Mouse (Mus musculus) MEL (cell line): ENCODE results near the gene Fam171a2. TPM values are rescaled to one million over a fixed set of nuclear protein-coding genes. Genes with fewer than 3 reads are reported as not detected.

Experiments used
- DNase-seq: peaks from one replicate; pipeline ENCODE4 v3.0.0; 2011; ENCODE audit warnings: low read depth, low spot score
- H3K27ac ChIP-seq: 2 replicates; pipeline ENCODE4 v1.5.1; 2012; ENCODE audit warnings: low read depth, mild to moderate bottlenecking, control low read depth, low read length, moderate library complexity; ENCODE audit not compliant: control insufficient read depth
- H3K27me3 ChIP-seq, 2 experiments: fragments of 150-350 bp in 1 of 2; sonication (generic) in 1 of 2; 2 replicates each; pipeline ENCODE4 v1.6.1; 2012; ENCODE audit warnings: low read length in 2 of 2, mild to moderate bottlenecking in 2 of 2, improper control_type of control experiment in 1 of 2, moderate library complexity in 1 of 2; ENCODE audit not compliant: insufficient read depth in 2 of 2, control insufficient read depth in 1 of 2
- H3K36me3 ChIP-seq, 2 experiments: 2 replicates each; pipeline ENCODE4 v1.6.1; 2012 to 2014; ENCODE audit warnings: low read length in 2 of 2, improper control_type of control experiment in 1 of 2, inconsistent platforms in 1 of 2, mild to moderate bottlenecking in 1 of 2; ENCODE audit not compliant: insufficient read depth in 2 of 2, control insufficient read depth in 1 of 2
- H3K4me1 ChIP-seq, 2 experiments: fragments of 150-350 bp in 1 of 2; sonication (generic) in 1 of 2; 2 replicates each; pipeline ENCODE4 v1.6.1; 2012; ENCODE audit warnings: low read length in 2 of 2, improper control_type of control experiment in 1 of 2, mild to moderate bottlenecking in 1 of 2; ENCODE audit not compliant: insufficient read depth in 2 of 2, control insufficient read depth in 1 of 2
- H3K4me3 ChIP-seq, 2 experiments: fragments of 150-350 bp in 1 of 2; sonication (generic) in 1 of 2; 2 replicates each; pipeline ENCODE4 v1.5.1; 2012; ENCODE audit warnings: low read depth in 2 of 2, low read length in 2 of 2, mild to moderate bottlenecking in 2 of 2, moderate library complexity in 2 of 2, control low read depth in 1 of 2, improper control_type of control experiment in 1 of 2; ENCODE audit not compliant: control insufficient read depth in 1 of 2, insufficient read depth in 1 of 2
- H3K79me2 ChIP-seq: 2 replicates; pipeline ENCODE4 v1.6.1; 2012; ENCODE audit warnings: mild to moderate bottlenecking, low read length, moderate library complexity; ENCODE audit not compliant: control insufficient read depth, poor library complexity, insufficient read depth
- H3K9ac ChIP-seq: 2 replicates; pipeline ENCODE4 v1.6.1; 2012; ENCODE audit warnings: low read depth, mild to moderate bottlenecking, control low read depth, low read length, moderate library complexity; ENCODE audit not compliant: control insufficient read depth, poor library complexity, severe bottlenecking
- H3K9me3 ChIP-seq: fragments of 150-350 bp; sonication (generic); replicated peaks from 2 replicates; pipeline ENCODE4 v1.6.1; 2012; ENCODE audit warnings: mild to moderate bottlenecking, low read length, improper control_type of control experiment, moderate library complexity; ENCODE audit not compliant: insufficient read depth
- CTCF ChIP-seq, 3 experiments: IDR thresholded peaks in 2 of 3; conservative IDR thresholded peaks in 1 of 3; 2 replicates each; pipeline ENCODE4 v1.5.1; 2011 to 2012; ENCODE audit warnings: low read length in 3 of 3, low read depth in 2 of 3, mild to moderate bottlenecking in 2 of 3, improper control_type of control experiment in 1 of 3, inconsistent platforms in 1 of 3, mixed read lengths in 1 of 3, moderate library complexity in 1 of 3; ENCODE audit not compliant: control insufficient read depth in 1 of 3, insufficient read depth in 1 of 3, poor library complexity in 1 of 3, severe bottlenecking in 1 of 3
- ELF1 ChIP-seq: IDR thresholded peaks from 2 replicates; pipeline ENCODE4 v1.6.1; 2014; ENCODE audit warnings: low read depth, mild to moderate bottlenecking, inconsistent platforms, low read length, improper control_type of control experiment, moderate library complexity
- EP300 ChIP-seq, 2 experiments: IDR thresholded peaks; 2 replicates each; pipeline ENCODE4 v1.6.1; 2011; ENCODE audit warnings: improper control_type of control experiment in 2 of 2, low read length in 2 of 2, low read depth in 1 of 2, mild to moderate bottlenecking in 1 of 2
- ETS1 ChIP-seq: IDR thresholded peaks from 2 replicates; pipeline ENCODE4 v1.6.1; 2012; ENCODE audit warnings: low read depth, mild to moderate bottlenecking, inconsistent platforms, low read length, improper control_type of control experiment, moderate library complexity
- GATA1 ChIP-seq: IDR thresholded peaks from 2 replicates; pipeline ENCODE4 v1.6.1; 2011; ENCODE audit warnings: low read depth, low read length, improper control_type of control experiment
- HCFC1 ChIP-seq: IDR thresholded peaks from 2 replicates; pipeline ENCODE4 v1.6.1; 2012; ENCODE audit warnings: low read depth, mild to moderate bottlenecking, inconsistent platforms, low read length, improper control_type of control experiment, moderate library complexity
- JUND ChIP-seq: IDR thresholded peaks from 2 replicates; pipeline ENCODE4 v1.6.1; 2011; ENCODE audit warnings: low read depth, mild to moderate bottlenecking, improper control_type of control experiment, low read length
- MAFK ChIP-seq: IDR thresholded peaks from 2 replicates; pipeline ENCODE4 v1.6.1; 2011; ENCODE audit warnings: low read depth, mild to moderate bottlenecking, low read length, improper control_type of control experiment, borderline replicate concordance
- MAX ChIP-seq: IDR thresholded peaks from 2 replicates; pipeline ENCODE4 v1.6.1; 2011; ENCODE audit warnings: low read length, improper control_type of control experiment
- MAZ ChIP-seq: IDR thresholded peaks from 2 replicates; pipeline ENCODE4 v1.6.1; 2012; ENCODE audit warnings: low read depth, mild to moderate bottlenecking, inconsistent platforms, low read length, improper control_type of control experiment
- MXI1 ChIP-seq: IDR thresholded peaks from 2 replicates; pipeline ENCODE4 v1.6.1; 2011; ENCODE audit warnings: mild to moderate bottlenecking, low read depth, low read length, improper control_type of control experiment
- MYB ChIP-seq: IDR thresholded peaks from 2 replicates; pipeline ENCODE4 v1.6.1; 2011; ENCODE audit warnings: mild to moderate bottlenecking, low read depth, low read length, improper control_type of control experiment
- MYC ChIP-seq: IDR thresholded peaks from 2 replicates; pipeline ENCODE4 v1.6.1; 2011; ENCODE audit warnings: low read depth, mild to moderate bottlenecking, low read length, improper control_type of control experiment, moderate library complexity
- NELFE ChIP-seq: IDR thresholded peaks from 2 replicates; pipeline ENCODE4 v1.6.1; 2011; ENCODE audit warnings: low read depth, low read length, improper control_type of control experiment
- NRF1 ChIP-seq: IDR thresholded peaks from 2 replicates; pipeline ENCODE4 v1.6.1; 2014; ENCODE audit warnings: low read depth, mild to moderate bottlenecking, inconsistent platforms, low read length, improper control_type of control experiment, moderate library complexity; ENCODE audit not compliant: poor library complexity, insufficient read depth, severe bottlenecking
- RAD21 ChIP-seq: IDR thresholded peaks from 2 replicates; pipeline ENCODE4 v1.6.1; 2011; ENCODE audit warnings: mild to moderate bottlenecking, low read depth, low read length, improper control_type of control experiment
- SIN3A ChIP-seq: IDR thresholded peaks from 2 replicates; pipeline ENCODE4 v1.6.1; 2012; ENCODE audit warnings: low read length, improper control_type of control experiment, inconsistent platforms
- UBTF ChIP-seq: IDR thresholded peaks from 2 replicates; pipeline ENCODE4 v1.6.1; 2012; ENCODE audit warnings: low read depth, mild to moderate bottlenecking, inconsistent platforms, low read length, improper control_type of control experiment, moderate library complexity, borderline replicate concordance; ENCODE audit not compliant: insufficient read depth
- USF1 ChIP-seq: IDR thresholded peaks from 2 replicates; pipeline ENCODE4 v1.6.1; 2014; ENCODE audit warnings: low read depth, mild to moderate bottlenecking, inconsistent platforms, low read length, improper control_type of control experiment, moderate library complexity
- ZC3H11A ChIP-seq: IDR thresholded peaks from 2 replicates; pipeline ENCODE4 v1.6.1; 2012; ENCODE audit warnings: low read depth, mild to moderate bottlenecking, inconsistent platforms, low read length, improper control_type of control experiment
- ZKSCAN1 ChIP-seq: IDR thresholded peaks from 2 replicates; pipeline ENCODE4 v1.6.1; 2012; ENCODE audit warnings: low read depth, mild to moderate bottlenecking, inconsistent platforms, low read length, improper control_type of control experiment, moderate library complexity
- ZNF384 ChIP-seq: IDR thresholded peaks from 2 replicates; pipeline ENCODE4 v1.6.1; 2012; ENCODE audit warnings: low read depth, mild to moderate bottlenecking, inconsistent platforms, low read length, improper control_type of control experiment
- polyA plus RNA-seq, 2 experiments: library from polyadenylated mRNA; stranded (reverse) in 1 of 2; unstranded in 1 of 2; fragments of >175 nt in 1 of 2; fragments of >200 nt in 1 of 2; gene quantifications; 2 replicates each; pipeline versions ENCODE4 v1.2.1 to v1.2.4; 2012; ENCODE audit warnings: low replicate concordance in 2 of 2, low read depth in 1 of 2; ENCODE audit not compliant: insufficient read length in 2 of 2, insufficient read depth in 1 of 2, missing spikeins in 1 of 2
- total RNA-seq: library from RNA; depleted of rRNA; stranded (reverse); fragments of 300-350 nt; gene quantifications from 2 replicates; pipeline ENCODE4 v1.2.3, GENCODE M21; 2012

Fam171a2 gene
- total and polyA plus RNA-seq, 3 experiments: 2.0 to 8.8 TPM; not detected in 1

DNA sequence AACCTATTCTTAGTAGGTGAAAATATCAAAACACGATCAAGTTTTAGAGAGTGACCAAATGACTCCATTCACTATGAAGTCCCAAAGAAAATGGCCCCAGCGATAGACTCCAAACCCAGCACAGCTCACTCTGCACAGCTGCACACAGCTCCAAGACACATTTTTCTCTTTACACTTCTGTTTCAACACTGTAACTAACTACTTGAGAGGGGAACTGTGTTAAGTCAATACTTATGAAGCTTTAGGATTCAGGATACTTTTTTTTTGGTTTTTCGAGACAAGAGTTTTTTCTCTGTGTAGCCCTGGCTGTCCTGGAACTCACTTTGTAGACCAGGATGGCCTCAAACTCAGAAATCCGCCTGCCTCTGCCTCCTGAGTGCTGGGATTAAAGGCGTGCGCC is 47.6 kb upstream of the Fam171a2 start:
- Histone ChIP-seq H3K4me1 (no peaks in the 10 kb centered on the region), H3K4me3 (no peak overlapping the region), H3K9ac (no peak overlapping the region)
- no peak for TF ChIP-seq MYB
- no peak for TF ChIP-seq ZC3H11A
- no peak for TF ChIP-seq ZNF384
- no peak for TF ChIP-seq MXI1
- no peak for TF ChIP-seq SIN3A
- no peak for TF ChIP-seq GATA1
- TF ChIP-seq EP300 (IDR thresholded peaks at IDR 0.05; ENCODE audit: low read depth in 1 of 2, low read length in 2 of 2): no peak
- TF ChIP-seq USF1: no peak
- no peak for TF ChIP-seq UBTF
- no peak for TF ChIP-seq CTCF (IDR thresholded peaks at IDR 0.05 in 2 of 3, conservative IDR thresholded peaks at IDR 0.05 in 1 of 3; ENCODE audit: control insufficient read depth in 1 of 3, insufficient read depth in 1 of 3, low read depth in 2 of 3, low read length in 3 of 3, poor library complexity in 1 of 3, severe bottlenecking in 1 of 3)
- no peak for TF ChIP-seq MYC
- TF ChIP-seq MAFK: no peak
- TF ChIP-seq NELFE: no peak
- TF ChIP-seq, all 39 proteins: peak for 0
- H3K9me3 ChIP-seq: no peaks in the 10 kb centered on the region
- no peaks in the 10 kb centered on the region for H3K27me3 ChIP-seq
- no peak overlapping the region for H3K27ac ChIP-seq
- no peaks in the 10 kb centered on the region for H3K79me2 ChIP-seq
- H3K36me3 ChIP-seq: peaks cover 2 to 27% of the 10 kb centered on the region in 2 experiments; a peak in 2 of 4 replicates
- no peak for DNase-seq

- no peaks in the 10 kb centered on the region for H3K4me1 ChIP-seq
- no peaks in the 10 kb centered on the region for H3K79me2 ChIP-seq
- no peak overlapping the region for H3K9ac ChIP-seq
- H3K9me3 ChIP-seq: no peaks in the 10 kb centered on the region
- peak; percentile 38 for DNase-seq
- no peak overlapping the region for H3K27ac ChIP-seq
- H3K27me3 ChIP-seq: no peaks in the 10 kb centered on the region
- H3K36me3 ChIP-seq: peaks cover 2 to 24% of the 10 kb centered on the region in 2 experiments; a peak in 2 of 4 replicates
- no peak for TF ChIP-seq MYB
- TF ChIP-seq UBTF: no peak
- TF ChIP-seq RAD21: no peak
- TF ChIP-seq GATA1: no peak
- TF ChIP-seq, all 39 proteins: peak for 0
- no peak overlapping the region for H3K4me3 ChIP-seq
These were observed 46.7 kb upstream of the Fam171a2 start for GRCm38 (mm10) chr11:102494063-102494650.

DNA sequence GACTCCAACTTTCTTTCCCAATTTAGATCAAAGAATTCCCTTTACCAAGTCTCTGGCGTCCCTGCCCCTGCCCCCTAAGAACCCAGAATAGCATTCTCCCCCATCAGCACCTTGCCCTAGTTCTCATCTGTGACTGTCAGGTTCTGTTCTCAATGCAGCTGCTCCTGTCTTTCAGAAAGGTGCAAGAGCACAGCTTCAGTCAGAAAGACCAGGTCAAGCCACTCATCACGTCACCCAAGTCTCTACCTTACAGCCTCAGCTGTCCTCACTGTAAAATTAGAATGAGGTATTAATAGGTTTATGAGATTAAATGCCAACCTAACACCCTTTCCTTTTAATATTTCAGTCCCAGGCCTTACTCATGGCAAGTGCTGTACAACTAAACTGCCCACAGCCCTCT is 45.8 kb upstream of the Fam171a2 start:
- H3K9me3 ChIP-seq: no peaks in the 10 kb centered on the region
- H3K4me1 ChIP-seq: peaks cover 2 to 4% of the 10 kb centered on the region in 2 experiments
- DNase-seq: no peak
- no peak overlapping the region for H3K4me3 ChIP-seq
- H3K27ac ChIP-seq: no peak overlapping the region
- peaks cover 5 to 15% of the 10 kb centered on the region in 2 experiments for H3K36me3 ChIP-seq
- no peaks in the 10 kb centered on the region for H3K79me2 ChIP-seq
- H3K9ac ChIP-seq: no peak overlapping the region
- no peaks in the 10 kb centered on the region for H3K27me3 ChIP-seq
- TF ChIP-seq MAZ: no peak
- TF ChIP-seq NRF1: no peak
- TF ChIP-seq UBTF: no peak
- no peak for TF ChIP-seq ETS1
- no peak for TF ChIP-seq HCFC1
- no peak for TF ChIP-seq MAX
- no peak for TF ChIP-seq JUND
- TF ChIP-seq ELF1: no peak
- no peak for TF ChIP-seq ZKSCAN1
